Mouse (Mus musculus): ENCODE results near the gene Golgb1. TPM values are rescaled to one million over a fixed set of nuclear protein-coding genes. Genes with fewer than 3 reads are reported as not detected.

Gene Golgb1
- polyA plus RNA-seq, 1 experiment from 2014 or later: 67.1 TPM

DNA sequence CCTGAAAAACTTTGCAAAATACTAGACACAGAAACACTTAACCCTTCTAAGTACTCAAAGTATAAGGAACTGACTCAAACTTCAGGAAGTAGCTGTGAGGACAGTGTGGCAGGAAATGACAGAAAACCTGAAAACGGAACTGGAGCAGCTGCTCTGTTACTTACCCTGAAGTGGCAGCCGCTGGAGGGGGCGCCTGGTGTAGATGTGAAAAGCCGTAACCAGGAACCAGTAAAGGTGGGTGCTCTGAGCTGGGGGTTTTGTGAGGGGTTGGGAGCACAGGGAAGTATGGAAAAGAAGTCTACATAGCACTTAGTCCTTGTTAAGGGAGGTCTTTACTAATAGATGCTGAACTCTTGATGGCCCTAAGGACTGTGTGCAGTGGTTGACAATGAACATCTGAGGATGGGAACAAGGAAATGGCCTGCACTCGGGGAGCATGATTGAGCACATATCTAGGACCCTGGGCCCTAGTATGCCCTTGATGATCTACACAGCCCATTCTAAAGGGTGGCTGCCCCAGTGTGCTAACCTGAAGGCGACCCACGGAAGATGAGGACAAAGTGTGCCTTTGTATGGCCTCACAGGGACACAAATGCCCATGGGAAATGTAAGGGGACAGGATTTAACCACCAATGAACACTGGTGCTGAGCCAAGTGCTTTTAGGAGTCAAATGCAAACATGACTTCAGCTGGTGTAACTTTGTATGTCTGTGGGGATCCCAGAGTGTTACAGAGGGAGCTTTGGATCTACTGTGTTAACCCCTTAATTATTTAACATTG is 60.1 kb downstream of the Golgb1 start, which contains the start of gene Hcls1:
Gene Hcls1, plus strand, starts transcription at position 143 of the 780 bp plus-strand sequence.
- H3K9me3 ChIP-seq: no peaks in the 10 kb centered on the region
- H3K27me3 ChIP-seq (ENCODE audit: insufficient read depth, poor library complexity, severe bottlenecking): no peaks in the 10 kb centered on the region
- H3K27ac ChIP-seq: peak within 1 kb of the TSS; percentile 7; the same call in 1 of the 2 replicates
- peaks cover 31% of the 10 kb centered on the region for H3K36me3 ChIP-seq
- no peak for DNase-seq (ENCODE audit: low spot score)
- 69% methylated on average over 7 of the region's 7 CpGs for WGBS
- no peaks in the 10 kb centered on the region for H3K4me1 ChIP-seq
- H3K4me3 ChIP-seq: no peak within 1 kb of the TSS

DNA sequence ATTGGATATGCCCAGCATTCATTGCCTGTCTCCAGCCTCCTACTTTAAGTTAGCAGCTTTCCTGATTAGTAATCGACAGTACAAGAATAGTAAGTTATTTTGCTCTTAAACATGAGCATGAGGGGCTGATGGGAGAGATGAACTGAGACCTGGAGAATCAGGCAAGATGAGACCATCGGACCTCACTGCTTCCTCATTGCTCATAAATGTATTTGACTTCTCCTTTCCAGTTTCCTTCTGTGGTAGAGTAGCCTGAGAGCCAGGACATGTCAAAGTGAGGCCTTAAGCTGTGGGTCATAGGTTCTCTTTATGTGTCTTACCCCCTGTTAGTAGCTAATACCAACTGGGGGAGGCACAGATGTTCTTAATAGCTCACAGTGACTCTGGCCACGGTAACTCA is 60.9 kb downstream of the Golgb1 start:
- H3K27me3 ChIP-seq (ENCODE audit: insufficient read depth, poor library complexity, severe bottlenecking): no peaks in the 10 kb centered on the region
- no peaks in the 10 kb centered on the region for H3K4me1 ChIP-seq
- H3K9me3 ChIP-seq: no peaks in the 10 kb centered on the region
- no peak for DNase-seq (ENCODE audit: low spot score)
- H3K27ac ChIP-seq: no peak overlapping the region
- WGBS: 85% methylated on average over 3 of the region's 3 CpGs
- peaks cover 24% of the 10 kb centered on the region for H3K36me3 ChIP-seq
- no peak overlapping the region for H3K4me3 ChIP-seq

DNA sequence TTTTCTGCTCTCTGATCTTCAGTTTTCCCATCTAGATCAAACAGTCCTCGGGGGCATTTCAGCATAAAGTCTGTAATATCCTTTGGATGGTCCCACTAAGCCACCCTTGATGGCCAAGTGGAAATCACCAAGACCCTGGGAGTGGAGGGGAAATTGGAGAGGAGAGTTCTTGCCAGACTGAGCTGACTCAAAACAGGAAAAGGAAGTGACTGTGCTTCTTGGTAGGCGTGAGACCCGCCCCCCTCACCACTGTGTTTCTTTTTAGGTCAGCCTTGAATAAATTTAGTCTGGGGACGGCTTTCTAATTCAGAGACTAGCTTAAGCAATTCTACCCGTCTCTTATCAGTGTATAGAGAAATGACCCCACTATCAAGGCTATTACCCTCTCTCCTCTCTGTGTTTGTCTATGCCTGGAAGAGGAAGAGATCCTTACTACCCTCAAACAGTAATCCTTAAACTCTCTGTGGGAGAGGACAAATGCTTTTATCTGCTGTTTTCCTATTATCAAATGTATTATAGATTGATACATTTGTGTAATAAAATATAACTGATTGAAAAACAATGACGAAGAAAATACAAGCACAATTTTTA is 66.3 kb downstream of the Golgb1 start:
- no peaks in the 10 kb centered on the region for H3K4me1 ChIP-seq
- no peak for DNase-seq (ENCODE audit: low spot score)
- 68% methylated on average over 6 of the region's 6 CpGs for WGBS
- no peaks in the 10 kb centered on the region for H3K9me3 ChIP-seq
- no peak overlapping the region for H3K4me3 ChIP-seq
- no peak overlapping the region for H3K27ac ChIP-seq
- H3K27me3 ChIP-seq (ENCODE audit: insufficient read depth, poor library complexity, severe bottlenecking): no peaks in the 10 kb centered on the region
- H3K36me3 ChIP-seq: no peaks in the 10 kb centered on the region

DNA sequence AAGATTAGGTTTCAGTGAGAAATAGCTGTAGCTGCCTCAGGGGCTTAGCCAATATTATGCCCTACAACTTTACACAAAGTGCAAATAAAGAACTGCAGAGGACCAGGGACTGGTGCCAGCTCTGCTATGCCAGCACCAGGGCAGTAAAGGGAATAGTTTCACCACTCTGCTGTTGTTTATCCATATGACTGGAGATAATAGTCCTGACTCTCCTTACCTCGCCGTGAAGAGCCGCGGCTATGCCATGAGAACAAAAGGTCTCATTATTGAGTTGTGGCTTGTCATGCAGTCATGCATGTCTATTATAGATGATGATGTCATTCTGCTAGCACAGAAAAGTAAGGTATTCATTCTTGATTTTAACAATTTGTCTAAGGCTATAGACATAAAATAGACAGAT is 67.0 kb downstream of the Golgb1 start:
- Histone ChIP-seq H3K4me1 (no peaks in the 10 kb centered on the region), H3K36me3 (no peaks in the 10 kb centered on the region), H3K9me3 (no peaks in the 10 kb centered on the region), H3K27ac (no peak overlapping the region), H3K4me3 (no peak overlapping the region), H3K27me3 (ENCODE audit: insufficient read depth, poor library complexity, severe bottlenecking) (no peaks in the 10 kb centered on the region)
- no peak for DNase-seq (ENCODE audit: low spot score)
- WGBS: 79% methylated on average over 4 of the region's 4 CpGs

DNA sequence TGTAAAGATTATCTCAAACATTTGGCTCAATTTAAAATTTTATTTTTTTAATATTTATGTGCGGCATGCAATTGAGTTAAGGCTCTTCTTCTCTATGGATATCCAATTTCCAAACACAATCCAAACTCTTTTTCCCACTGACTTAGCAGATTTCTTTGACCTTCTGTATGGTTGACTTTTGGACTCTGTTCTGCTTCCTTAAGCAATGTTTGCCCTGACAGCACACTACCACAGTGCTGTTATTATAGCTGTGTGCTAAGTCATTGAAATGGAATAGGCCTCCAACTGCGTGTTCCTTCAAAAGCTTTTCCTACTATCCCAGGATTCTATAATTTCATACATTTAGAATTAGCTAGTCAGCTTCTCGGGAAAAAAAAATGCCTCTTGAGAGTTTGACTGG is 68.7 kb downstream of the Golgb1 start:
- no peaks in the 10 kb centered on the region for H3K36me3 ChIP-seq
- 86% methylated on average over 3 of the region's 3 CpGs for WGBS
- no peaks in the 10 kb centered on the region for H3K9me3 ChIP-seq
- no peak overlapping the region for H3K27ac ChIP-seq
- no peaks in the 10 kb centered on the region for H3K4me1 ChIP-seq
- no peak overlapping the region for H3K4me3 ChIP-seq
- no peaks in the 10 kb centered on the region for H3K27me3 ChIP-seq (ENCODE audit: insufficient read depth, poor library complexity, severe bottlenecking)
- DNase-seq (ENCODE audit: low spot score): no peak

DNA sequence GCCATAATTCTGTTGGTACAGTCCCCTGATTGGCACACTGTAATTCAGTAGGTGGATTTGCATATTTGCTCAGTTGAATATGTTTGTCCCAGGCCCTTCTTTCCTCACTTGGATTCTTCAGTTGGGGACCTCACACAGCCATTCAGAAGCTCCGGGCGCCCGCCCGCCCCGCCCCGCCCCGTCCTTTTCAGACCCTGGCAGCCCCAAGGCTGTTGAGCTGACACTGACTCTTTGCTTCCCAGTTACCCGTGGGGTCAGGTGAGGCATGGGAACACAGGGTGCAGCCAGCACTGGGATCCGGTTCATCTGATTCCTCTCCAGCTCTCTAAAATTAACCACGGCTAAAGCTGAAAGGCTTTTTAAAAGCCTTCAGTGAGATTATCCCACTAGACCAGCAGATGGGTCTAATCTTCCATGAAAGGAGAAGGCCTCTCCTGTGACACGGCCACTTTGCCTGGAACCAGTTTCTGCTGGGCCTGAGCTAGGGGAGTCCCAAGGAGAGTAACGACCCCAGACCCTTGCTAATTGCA is 70.0 kb downstream of the Golgb1 start:
- Histone ChIP-seq H3K36me3 (no peaks in the 10 kb centered on the region), H3K27ac (no peak overlapping the region), H3K4me1 (no peaks in the 10 kb centered on the region), H3K27me3 (ENCODE audit: insufficient read depth, poor library complexity, severe bottlenecking) (no peaks in the 10 kb centered on the region), H3K4me3 (no peak overlapping the region), H3K9me3 (no peaks in the 10 kb centered on the region)
- 62% methylated on average over 12 of the region's 12 CpGs for WGBS
- no peak for DNase-seq (ENCODE audit: low spot score)

DNA sequence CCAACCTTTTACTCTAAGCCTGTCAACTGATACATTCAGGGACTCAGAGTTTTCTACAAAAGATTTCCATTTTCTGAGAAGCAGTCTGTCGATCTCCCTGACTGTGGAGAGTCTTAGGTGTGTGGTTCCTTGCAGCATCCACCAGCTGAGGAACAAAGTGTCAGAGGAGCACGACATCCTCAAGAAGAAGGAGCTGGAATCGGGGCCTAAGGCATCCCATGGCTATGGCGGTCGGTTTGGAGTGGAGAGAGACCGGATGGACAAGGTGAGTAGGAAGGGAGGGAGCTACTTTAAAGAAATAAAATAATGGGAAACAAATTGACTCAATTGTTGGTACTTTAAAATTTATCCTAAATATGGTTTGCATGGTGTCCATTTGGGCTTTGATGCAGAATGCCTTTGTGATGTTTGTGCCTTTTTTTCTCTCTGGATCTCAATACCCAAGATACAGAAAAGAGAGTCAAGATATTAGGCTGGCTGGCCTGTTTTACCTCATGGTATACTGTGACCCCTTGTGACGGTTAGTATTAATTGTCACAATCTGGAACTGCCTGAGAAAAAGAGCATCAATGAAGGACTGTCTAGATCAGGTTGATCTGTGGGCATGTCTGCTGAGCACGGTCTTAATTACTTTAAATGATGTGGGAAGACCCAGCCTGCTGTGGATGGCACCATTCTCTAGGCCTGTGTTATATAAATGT is 71.7 kb downstream of the Golgb1 start:
- 81% methylated on average over 8 of the region's 8 CpGs for WGBS
- DNase-seq (ENCODE audit: low spot score): peak; percentile 45
- Histone ChIP-seq H3K4me3 (no peak overlapping the region), H3K27ac (no peak overlapping the region), H3K9me3 (no peaks in the 10 kb centered on the region), H3K27me3 (ENCODE audit: insufficient read depth, poor library complexity, severe bottlenecking) (no peaks in the 10 kb centered on the region), H3K4me1 (no peaks in the 10 kb centered on the region), H3K36me3 (no peaks in the 10 kb centered on the region)

DNA sequence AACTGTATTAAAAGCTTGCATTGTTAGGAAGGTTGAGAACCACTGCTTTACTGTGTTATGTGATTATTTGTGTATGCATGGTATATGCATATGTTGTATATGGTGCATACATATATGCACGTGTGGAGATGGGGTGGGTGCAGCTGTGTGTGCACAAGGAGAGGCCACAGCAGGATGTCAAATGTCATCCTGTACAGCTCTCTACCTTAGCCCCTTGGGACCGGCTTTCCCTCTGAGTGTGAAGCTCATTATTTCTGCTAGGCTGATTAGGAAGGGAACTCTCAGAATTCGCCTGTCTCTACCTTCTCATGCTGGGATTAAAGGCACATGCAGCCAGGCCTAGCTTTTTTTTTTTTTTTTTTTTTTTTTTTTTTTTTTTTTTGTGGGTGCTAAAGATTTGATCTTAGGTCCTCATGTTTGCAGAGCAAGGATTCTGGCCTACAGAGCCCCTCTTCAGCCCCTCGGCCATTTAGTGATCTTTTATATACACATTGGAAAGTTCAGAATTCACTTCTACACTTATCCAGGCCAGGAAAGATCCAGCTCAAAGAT is 72.8 kb downstream of the Golgb1 start:
- DNase-seq (ENCODE audit: low spot score): peak; percentile 16
- H3K9me3 ChIP-seq: no peaks in the 10 kb centered on the region
- no peaks in the 10 kb centered on the region for H3K36me3 ChIP-seq
- H3K4me3 ChIP-seq: no peak overlapping the region
- no peak overlapping the region for H3K27ac ChIP-seq
- H3K4me1 ChIP-seq: no peaks in the 10 kb centered on the region
- 64% methylated on average over 4 of the region's 4 CpGs for WGBS
- no peaks in the 10 kb centered on the region for H3K27me3 ChIP-seq (ENCODE audit: insufficient read depth, poor library complexity, severe bottlenecking)

DNA sequence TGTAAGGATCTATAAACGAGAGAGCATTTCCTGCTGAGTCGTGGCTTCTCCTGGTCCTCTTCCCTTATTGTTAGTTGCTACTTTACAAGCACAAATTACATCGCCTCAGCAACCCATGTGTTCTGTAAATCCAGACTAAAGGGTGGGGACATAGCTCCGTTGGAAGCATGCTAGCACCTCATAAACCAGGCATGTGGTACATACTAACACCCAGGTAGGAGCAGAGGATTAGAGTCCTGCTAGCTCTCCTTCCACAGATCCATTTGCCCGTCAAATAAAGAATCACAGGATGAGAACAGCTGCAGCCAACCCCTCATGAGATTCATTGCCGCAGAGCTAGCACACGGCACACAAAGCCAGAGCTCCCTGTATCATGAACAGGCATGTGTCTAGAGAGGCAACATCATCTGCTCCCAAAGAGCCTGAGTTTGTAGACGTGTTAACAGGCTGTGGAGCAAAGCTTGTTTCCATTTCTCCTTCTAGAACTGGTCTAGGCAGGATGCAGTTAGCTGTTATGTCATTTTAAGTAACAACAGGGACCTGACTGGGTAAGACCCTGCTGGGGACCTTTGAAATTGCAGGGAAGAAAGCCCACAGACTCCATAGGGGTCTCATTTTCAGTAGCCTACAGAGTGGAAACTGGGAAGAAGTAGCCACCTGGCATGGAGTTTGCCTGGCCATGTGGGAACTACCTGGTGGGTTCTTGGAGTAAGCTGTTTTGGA is 74.8 kb downstream of the Golgb1 start:
- 63% methylated on average over 8 of the region's 8 CpGs for WGBS
- no peaks in the 10 kb centered on the region for H3K36me3 ChIP-seq
- DNase-seq (ENCODE audit: low spot score): peak; percentile 45
- H3K9me3 ChIP-seq: no peaks in the 10 kb centered on the region
- H3K4me1 ChIP-seq: no peaks in the 10 kb centered on the region
- no peak overlapping the region for H3K4me3 ChIP-seq
- no peak overlapping the region for H3K27ac ChIP-seq
- no peaks in the 10 kb centered on the region for H3K27me3 ChIP-seq (ENCODE audit: insufficient read depth, poor library complexity, severe bottlenecking)

DNA sequence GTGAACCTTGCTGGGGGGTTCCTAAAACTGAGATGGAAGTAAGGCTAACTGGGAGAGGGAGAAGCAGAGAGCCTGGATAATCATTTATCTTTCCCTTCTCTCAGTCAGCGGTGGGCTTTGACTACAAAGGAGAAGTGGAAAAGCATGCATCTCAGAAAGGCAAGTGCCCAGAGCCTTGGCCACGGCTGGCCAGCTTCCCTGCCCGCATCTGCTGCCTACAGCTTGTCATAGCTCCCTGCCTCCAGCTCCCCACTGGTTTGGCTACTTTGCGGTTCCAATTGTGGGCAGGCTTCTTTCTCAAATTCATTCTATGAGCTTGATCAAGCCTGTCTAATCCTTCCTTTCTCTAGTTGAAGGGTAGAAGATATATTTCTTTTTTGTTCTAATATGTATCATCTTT is 76.1 kb downstream of the Golgb1 start:
- 60% methylated on average over 4 of the region's 4 CpGs for WGBS
- Histone ChIP-seq H3K4me1 (no peaks in the 10 kb centered on the region), H3K36me3 (no peaks in the 10 kb centered on the region), H3K27ac (no peak overlapping the region), H3K27me3 (ENCODE audit: insufficient read depth, poor library complexity, severe bottlenecking) (no peaks in the 10 kb centered on the region), H3K9me3 (no peaks in the 10 kb centered on the region), H3K4me3 (no peak overlapping the region)
- peak; percentile 31 for DNase-seq (ENCODE audit: low spot score)

DNA sequence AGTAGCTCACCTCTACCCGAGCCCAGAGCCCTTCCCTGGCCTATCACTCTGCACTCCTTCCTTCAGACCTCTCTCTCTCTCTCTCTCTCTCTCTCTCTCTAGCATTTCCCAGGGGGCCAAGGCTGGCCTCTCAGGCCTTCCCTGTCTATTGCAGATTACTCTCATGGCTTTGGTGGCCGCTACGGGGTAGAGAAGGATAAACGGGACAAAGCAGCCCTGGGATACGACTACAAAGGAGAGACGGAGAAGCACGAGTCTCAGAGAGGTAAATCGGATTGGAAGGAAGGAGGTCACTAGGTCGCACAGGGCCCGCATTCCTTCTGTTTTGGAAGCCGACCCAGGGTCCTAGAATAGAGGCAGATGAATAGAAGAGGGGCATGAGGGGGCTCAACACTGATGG is 80.2 kb downstream of the Golgb1 start:
- Histone ChIP-seq H3K27ac (no peak overlapping the region), H3K27me3 (ENCODE audit: insufficient read depth, poor library complexity, severe bottlenecking) (no peaks in the 10 kb centered on the region), H3K9me3 (no peaks in the 10 kb centered on the region), H3K36me3 (no peaks in the 10 kb centered on the region), H3K4me1 (no peaks in the 10 kb centered on the region), H3K4me3 (no peak overlapping the region)
- 75% methylated on average over 11 of the region's 11 CpGs for WGBS
- peak; percentile 53 for DNase-seq (ENCODE audit: low spot score)

DNA sequence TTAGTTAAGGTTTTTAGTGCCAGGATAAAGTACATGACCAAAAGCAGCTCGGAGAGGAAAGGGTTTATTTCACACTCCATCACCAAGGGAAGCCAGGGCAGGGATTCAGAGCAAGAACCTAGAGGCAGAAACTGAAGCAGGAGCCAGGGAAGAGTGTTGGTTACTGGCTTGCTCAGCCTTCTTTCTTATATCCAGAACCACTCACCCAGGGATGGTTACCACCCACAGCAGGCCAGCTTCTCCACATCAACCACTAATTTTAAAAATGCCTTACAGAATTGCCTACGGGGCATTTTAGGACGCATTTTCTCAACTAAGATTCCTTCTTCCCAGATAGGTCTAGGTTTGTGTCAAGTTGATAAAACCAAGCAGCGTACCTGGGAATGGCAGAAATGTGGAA is 88.5 kb downstream of the Golgb1 start:
- WGBS: 76% methylated on average over 4 of the region's 4 CpGs

More for the DNA sequence above, 88.5 kb downstream of the Golgb1 start:
- no peaks in the 10 kb centered on the region for H3K9me3 ChIP-seq
- H3K36me3 ChIP-seq: peaks cover 13% of the 10 kb centered on the region; the same call in 1 of the 2 replicates
- H3K4me3 ChIP-seq: no peak overlapping the region
- no peaks in the 10 kb centered on the region for H3K27me3 ChIP-seq (ENCODE audit: insufficient read depth, poor library complexity, severe bottlenecking)
- no peak overlapping the region for H3K27ac ChIP-seq
- no peaks in the 10 kb centered on the region for H3K4me1 ChIP-seq
- DNase-seq (ENCODE audit: low spot score): no peak

Measured in heart, embryonic 10.5 days (tissue).